Mouse (Mus musculus) hindbrain, postnatal 0 days (tissue): ENCODE data around the gene Gng5. TPM values are rescaled to one million over a fixed set of nuclear protein-coding genes. Genes with fewer than 3 reads are reported as not detected.

Experiments
- ATAC-seq: fragments of 200-750 bp; cut with Nextera tagmentation; 2 replicates; pipeline ENCODE4 v1.8.0; 2017; ENCODE audit warnings: mild to moderate bottlenecking, moderate TSS enrichment, moderate library complexity
- DNase-seq: peaks from one replicate; pipeline ENCODE4 v3.0.0-alpha.2; 2015; ENCODE audit warnings: low spot score
- H3K27ac ChIP-seq: fragments of 300-500 bp; sonication (generic); 2 replicates; pipeline ENCODE4 v1.5.1; 2014; ENCODE audit warnings: mild to moderate bottlenecking
- H3K27me3 ChIP-seq: fragments of 300-500 bp; sonication (generic); 2 replicates; pipeline ENCODE4 v1.6.1; 2014; ENCODE audit warnings: low read length, mixed read lengths; ENCODE audit not compliant: insufficient read depth
- H3K36me3 ChIP-seq: fragments of 300-500 bp; sonication (generic); 2 replicates; pipeline ENCODE4 v1.6.1; 2014; ENCODE audit warnings: low read length, mixed read lengths; ENCODE audit not compliant: insufficient read depth
- H3K4me1 ChIP-seq: fragments of 300-500 bp; sonication (generic); 2 replicates; pipeline ENCODE4 v1.6.1; 2014; ENCODE audit warnings: antibody characterized with exemption, low read length, mixed read lengths; ENCODE audit not compliant: insufficient read depth
- H3K4me2 ChIP-seq: fragments of 300-500 bp; sonication (generic); 2 replicates; pipeline ENCODE4 v1.6.1; 2014; ENCODE audit warnings: low read depth, mild to moderate bottlenecking, low read length, moderate library complexity, mixed read lengths
- H3K4me3 ChIP-seq: fragments of 300-500 bp; sonication (generic); 2 replicates; pipeline ENCODE4 v1.5.1; 2014; ENCODE audit warnings: low read length
- H3K9ac ChIP-seq: fragments of 300-500 bp; sonication (generic); replicated peaks from 2 replicates; pipeline ENCODE4 v1.6.1; 2014; ENCODE audit warnings: mild to moderate bottlenecking, low read length, moderate library complexity, mixed read lengths
- H3K9me3 ChIP-seq: fragments of 300-500 bp; sonication (generic); 2 replicates; pipeline ENCODE4 v1.6.1; 2016; ENCODE audit warnings: low read length, mixed read lengths
- CTCF ChIP-seq: IDR thresholded peaks from 2 replicates; pipeline ENCODE4 v1.5.1; 2016; ENCODE audit warnings: antibody characterized with exemption, control low read depth, low read depth
- WGBS: fragments of 180-500 bp; shearing (Covaris S2); extraction: QIAGEN DNeasy Blood & Tissue Kit; methylation state at CpG from one replicate; pipeline ENCODE4 v1.1.7; 2014; 5-methylcytosine and 5-hydroxymethylcytosine counted together
- polyA plus RNA-seq: library from polyadenylated mRNA; unstranded; fragments of >200 nt; fragmentation: Nextera tagmentation; extraction: Ambion mirVana; gene quantifications from 2 replicates; pipeline ENCODE4 v1.2.1, GENCODE M21; 2015
- total RNA-seq: library from RNA; depleted of rRNA; stranded (reverse); fragments of >200 nt; gene quantifications from 2 replicates; pipeline ENCODE4 v1.2.3, GENCODE M21; 2014

Gene Gng5
- total and polyA plus RNA-seq, 2 experiments from 2014 or later, result 119 to 411 TPM

DNA sequence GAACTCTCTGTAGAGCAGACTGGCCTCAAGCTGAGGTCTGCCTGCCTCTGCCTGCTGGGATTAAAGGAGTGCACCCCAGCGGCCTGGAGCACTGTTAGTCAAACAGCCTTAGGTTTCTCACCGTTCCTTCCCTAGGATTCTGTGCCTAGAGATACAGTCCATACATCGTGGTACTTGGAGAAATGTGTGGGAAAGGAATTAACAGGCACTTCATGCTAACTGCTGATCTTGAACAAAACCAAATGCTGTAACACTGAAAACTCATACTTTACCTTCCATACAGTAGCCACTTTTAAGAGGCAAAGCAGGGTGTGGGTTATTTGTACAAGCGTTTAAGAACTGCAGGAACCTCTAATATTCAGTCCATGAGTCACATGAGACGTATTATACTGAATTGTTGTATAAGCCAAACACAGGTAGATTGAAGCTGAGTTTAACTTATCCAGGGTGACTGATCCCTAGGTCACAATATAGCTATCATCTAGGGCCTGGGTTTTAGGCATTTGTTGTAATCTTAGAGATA is 2.1 kb downstream of the Gng5 start:
- no peak for DNase-seq
- Histone ChIP-seq H3K4me2 (peak overlapping the region; percentile 72), H3K27ac (no peak overlapping the region), H3K9me3 (no peaks in the 10 kb centered on the region), H3K9ac (0 out of 2 replicates have a peak overlapping the region, but pooled peaks have one; percentile 9), H3K4me1 (no peaks in the 10 kb centered on the region), H3K27me3 (no peaks in the 10 kb centered on the region), H3K36me3 (peaks cover 19% of the 10 kb centered on the region), H3K4me3 (no peak overlapping the region)
- no peak for TF ChIP-seq CTCF
- WGBS, result 58% methylated on average over 5 of the region's 5 CpGs
- no peak for ATAC-seq

DNA sequence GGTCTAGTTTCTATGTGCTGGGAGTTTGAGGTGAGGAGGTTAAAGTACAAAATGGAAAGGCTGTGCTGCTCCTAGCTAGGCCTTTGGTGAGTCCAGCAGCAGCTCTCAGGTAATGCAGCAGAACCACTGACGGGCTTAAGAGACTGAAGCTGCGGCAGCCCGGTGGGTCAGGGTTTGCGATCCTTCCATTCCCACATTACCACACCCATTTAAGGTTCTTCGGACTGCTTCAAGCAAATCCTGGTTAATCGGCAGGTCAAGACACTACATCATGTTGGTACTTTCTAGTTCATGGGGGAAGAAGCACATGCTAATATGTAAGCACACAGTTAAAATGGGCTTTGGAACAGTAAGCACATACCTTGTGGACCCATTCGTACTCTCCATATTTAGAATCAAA is 7.1 kb downstream of the Gng5 start:
- TF ChIP-seq CTCF, result no peak
- WGBS, result 97% methylated on average over 7 of the region's 7 CpGs

GRCm38 (mm10) chr3:146520226-146520797 is 20.7 kb downstream of the Gng5 start:
- Histone ChIP-seq H3K4me1 (no peaks in the 10 kb centered on the region), H3K4me2 (peak overlapping the region; percentile 74), H3K9me3 (no peaks in the 10 kb centered on the region), H3K27ac (peak overlapping the region; percentile 97), H3K9ac (peak overlapping the region; percentile 79), H3K36me3 (peaks cover 13% of the 10 kb centered on the region; the same call in 1 of the 2 replicates), H3K4me3 (peak overlapping the region; percentile 90), H3K27me3 (no peaks in the 10 kb centered on the region)
- peak; percentile 36 for TF ChIP-seq CTCF
- 0 out of 2 replicates have a peak, but pooled peaks have one; percentile 8 for ATAC-seq
- WGBS, result 34% methylated on average over 5 of the region's 5 CpGs
- no peak for DNase-seq

More for the DNA sequence above, 7.1 kb downstream of the Gng5 start:
- H3K4me3 ChIP-seq, result no peak overlapping the region
- H3K27ac ChIP-seq, result no peak overlapping the region
- H3K36me3 ChIP-seq, result peaks cover 52% of the 10 kb centered on the region
- H3K9ac ChIP-seq, result no peak overlapping the region
- DNase-seq (no peak), ATAC-seq (no peak)
- no peaks in the 10 kb centered on the region for H3K27me3 ChIP-seq
- H3K4me1 ChIP-seq, result no peaks in the 10 kb centered on the region
- H3K9me3 ChIP-seq, result no peaks in the 10 kb centered on the region
- no peak overlapping the region for H3K4me2 ChIP-seq

DNA sequence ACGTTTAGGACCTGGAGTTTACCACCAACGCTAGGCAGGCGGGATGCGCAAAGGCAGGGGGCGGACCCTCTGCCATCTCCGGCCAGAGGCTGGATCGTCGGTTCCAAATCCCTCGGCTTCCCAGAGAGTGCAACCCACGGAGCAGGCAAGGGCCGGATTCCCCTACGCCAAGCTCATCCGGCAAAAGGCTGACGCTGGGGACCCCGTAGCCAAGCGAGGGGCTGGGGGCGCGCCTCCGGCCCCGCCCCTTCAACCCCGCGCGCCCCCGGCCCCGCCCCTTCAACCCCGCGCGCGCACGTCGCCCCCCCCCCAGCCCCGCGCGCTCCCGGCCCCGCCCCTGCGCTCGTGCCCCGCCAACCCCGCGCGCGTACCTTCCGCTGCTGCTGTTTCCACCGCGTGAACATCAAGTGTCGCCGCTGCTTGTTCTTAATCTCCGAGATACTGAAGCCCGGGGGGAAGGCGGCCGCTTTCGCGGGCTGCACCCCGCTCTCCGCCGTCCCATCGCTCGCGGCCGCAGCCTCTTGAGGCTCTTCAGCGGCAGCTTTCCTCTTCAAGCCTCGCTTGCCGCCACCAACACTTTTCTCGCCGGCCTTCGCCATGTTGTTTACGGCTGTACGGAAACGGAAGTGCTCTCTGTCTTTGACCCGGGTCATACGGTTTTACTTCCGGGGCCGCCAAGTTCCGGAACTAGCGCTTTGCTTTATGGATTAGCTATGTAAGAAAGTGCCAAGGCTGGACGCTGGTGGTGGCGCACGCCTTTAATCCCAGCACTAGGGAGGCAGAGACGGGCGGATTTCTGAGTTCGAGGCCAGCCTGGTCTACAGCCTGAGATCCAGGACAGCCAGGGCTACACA is 21.4 kb downstream of the Gng5 start, which contains the start of gene Rpf1:
Gene Rpf1, minus strand, starts transcription at position 632 of the 854 bp plus-strand sequence.
- 0 out of 2 replicates have a peak, but pooled peaks have one; percentile 20 for TF ChIP-seq CTCF
- Histone ChIP-seq H3K4me2 (peak within 1 kb of the TSS; percentile 74), H3K27ac (peak within 1 kb of the TSS; percentile 97), H3K36me3 (peaks cover 13% of the 10 kb centered on the region; the same call in 1 of the 2 replicates), H3K27me3 (no peaks in the 10 kb centered on the region), H3K9me3 (no peaks in the 10 kb centered on the region), H3K4me1 (no peaks in the 10 kb centered on the region), H3K4me3 (peak within 1 kb of the TSS; percentile 90), H3K9ac (peak within 1 kb of the TSS; percentile 79)
- DNase-seq, result peak; percentile 95
- ATAC-seq, result peak; percentile 97
- WGBS, result under 1% methylated on average over 65 of the region's 82 CpGs

GRCm38 (mm10) chr3:146521652-146522020 is 22.0 kb downstream of the Gng5 start:
- Histone ChIP-seq H3K36me3 (peaks cover 13% of the 10 kb centered on the region; the same call in 1 of the 2 replicates), H3K27me3 (no peaks in the 10 kb centered on the region), H3K4me1 (no peaks in the 10 kb centered on the region), H3K4me3 (peak overlapping the region; percentile 90), H3K27ac (peak overlapping the region; percentile 97), H3K9ac (no peak overlapping the region), H3K9me3 (no peaks in the 10 kb centered on the region), H3K4me2 (peak overlapping the region; percentile 74)
- WGBS, result 17% methylated on average over 8 of the region's 8 CpGs
- no peak for TF ChIP-seq CTCF
- ATAC-seq, result peak; percentile 6; the same call in 1 of the 2 replicates
- no peak for DNase-seq

DNA sequence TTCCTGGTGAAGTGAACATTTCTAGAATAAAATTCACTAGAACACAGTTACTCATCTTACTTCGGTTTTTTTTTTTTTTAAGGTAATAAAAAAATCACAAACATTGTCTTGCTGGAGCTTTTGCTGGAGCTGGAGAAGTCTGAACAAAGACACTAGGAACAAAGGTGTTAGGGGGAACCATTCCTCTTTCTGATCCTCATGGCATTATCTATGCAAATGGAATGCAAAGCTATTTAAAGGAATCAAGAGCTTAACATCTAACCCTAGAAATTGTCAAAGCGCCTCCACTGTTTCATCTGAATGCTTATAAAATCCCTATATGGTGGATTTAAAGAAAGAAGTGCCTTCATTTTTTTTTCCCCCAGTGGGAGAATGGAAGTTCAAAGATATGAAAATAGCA is 28.7 kb downstream of the Gng5 start:
- Histone ChIP-seq H3K9me3 (no peaks in the 10 kb centered on the region), H3K9ac (no peak overlapping the region)

More for the DNA sequence above, 28.7 kb downstream of the Gng5 start:
- no peak overlapping the region for H3K4me2 ChIP-seq
- no peaks in the 10 kb centered on the region for H3K4me1 ChIP-seq
- TF ChIP-seq CTCF, result no peak
- H3K4me3 ChIP-seq, result no peak overlapping the region
- H3K36me3 ChIP-seq, result no peaks in the 10 kb centered on the region
- ATAC-seq, result no peak
- DNase-seq, result no peak
- WGBS, result 51% methylated on average over 2 of the region's 2 CpGs
- H3K27me3 ChIP-seq, result no peaks in the 10 kb centered on the region
- H3K27ac ChIP-seq, result no peak overlapping the region
